Mouse (Mus musculus) CH12.LX (cell line): Measurements from ENCODE around the gene Smyd4. TPM values are rescaled to one million over a fixed set of nuclear protein-coding genes. Genes with fewer than 3 reads are reported as not detected.

ENCODE experiments used
- DNase-seq: peaks from one replicate; pipeline ENCODE4 v3.0.0-alpha.2; 2013; ENCODE audit errors: extremely low read depth
- H3K27ac ChIP-seq: 2 replicates; pipeline ENCODE4 v1.5.1; 2012; ENCODE audit warnings: low read depth, mild to moderate bottlenecking, control low read depth, moderate library complexity; ENCODE audit not compliant: insufficient read depth
- H3K27me3 ChIP-seq: replicated peaks from 2 replicates; pipeline ENCODE3; 2012; ENCODE audit warnings: inconsistent platforms
- H3K36me3 ChIP-seq, 2 experiments: replicated peaks in 1 of 2; 2 replicates each; pipeline versions ENCODE3 to v1.6.1; 2012; ENCODE audit warnings: inconsistent platforms in 1 of 2, low read length in 1 of 2, mild to moderate bottlenecking in 1 of 2, mixed read lengths in 1 of 2, moderate library complexity in 1 of 2; ENCODE audit not compliant: control insufficient read depth in 1 of 2, insufficient read depth in 1 of 2
- H3K4me1 ChIP-seq, 2 experiments: 2 replicates each; pipeline ENCODE4 v1.6.1; 2012; ENCODE audit warnings: inconsistent platforms in 1 of 2, moderate library complexity in 1 of 2; ENCODE audit not compliant: insufficient read depth in 2 of 2, control insufficient read depth in 1 of 2
- H3K4me2 ChIP-seq: 2 replicates; pipeline ENCODE4 v1.6.1; 2012; ENCODE audit warnings: low read depth, mild to moderate bottlenecking, control low read depth; ENCODE audit not compliant: poor library complexity, insufficient read depth, severe bottlenecking
- H3K4me3 ChIP-seq, 3 experiments: fragments of 150-350 bp in 1 of 3; sonication (generic) in 1 of 3; replicated peaks in 1 of 3; 2 replicates each; pipeline versions ENCODE3 to v1.5.1; 2011 to 2012; ENCODE audit warnings: low read depth in 2 of 3, low read length in 2 of 3, mild to moderate bottlenecking in 2 of 3, moderate library complexity in 2 of 3, control low read depth in 1 of 3, improper control_type of control experiment in 1 of 3, inconsistent platforms in 1 of 3, mixed read lengths in 1 of 3; ENCODE audit not compliant: poor library complexity in 1 of 3
- H3K79me2 ChIP-seq: replicated peaks from 2 replicates; pipeline ENCODE4 v1.6.1; 2012; ENCODE audit warnings: mild to moderate bottlenecking, moderate library complexity; ENCODE audit not compliant: control insufficient read depth, poor library complexity, insufficient read depth, severe bottlenecking; ENCODE audit errors: extremely low read depth
- H3K9ac ChIP-seq: 2 replicates; pipeline ENCODE4 v1.6.1; 2012; ENCODE audit warnings: low read depth, mild to moderate bottlenecking, control low read depth, moderate library complexity; ENCODE audit not compliant: insufficient read depth
- H3K9me3 ChIP-seq: replicated peaks from 2 replicates; pipeline ENCODE3; 2012; ENCODE audit warnings: low read length, inconsistent platforms, mixed read lengths
- BHLHE40 ChIP-seq: IDR thresholded peaks from 2 replicates; pipeline ENCODE4 v1.6.1; 2011; ENCODE audit warnings: mild to moderate bottlenecking, low read depth, low read length, improper control_type of control experiment
- CHD2 ChIP-seq: IDR thresholded peaks from 2 replicates; pipeline ENCODE4 v1.6.1; 2011; ENCODE audit warnings: low read length, improper control_type of control experiment
- E2F4 ChIP-seq: IDR thresholded peaks from 2 replicates; pipeline ENCODE4 v1.6.1; 2011; ENCODE audit warnings: low read depth, low read length, improper control_type of control experiment; ENCODE audit not compliant: insufficient replicate concordance
- EP300 ChIP-seq: IDR thresholded peaks from 2 replicates; pipeline ENCODE4 v1.6.1; 2011; ENCODE audit warnings: low read length, improper control_type of control experiment
- JUN ChIP-seq: IDR thresholded peaks from 2 replicates; pipeline ENCODE4 v1.6.1; 2011; ENCODE audit warnings: low read depth, mild to moderate bottlenecking, low read length, improper control_type of control experiment, moderate library complexity; ENCODE audit not compliant: insufficient read depth
- KAT2A ChIP-seq: IDR thresholded peaks from 2 replicates; pipeline ENCODE4 v1.6.1; 2012; ENCODE audit warnings: low read length, improper control_type of control experiment, inconsistent platforms; ENCODE audit not compliant: insufficient replicate concordance
- MAFK ChIP-seq: IDR thresholded peaks from 2 replicates; pipeline ENCODE4 v1.6.1; 2011; ENCODE audit warnings: low read length, improper control_type of control experiment; ENCODE audit not compliant: insufficient replicate concordance
- MXI1 ChIP-seq: IDR thresholded peaks from 2 replicates; pipeline ENCODE4 v1.6.1; 2011; ENCODE audit warnings: mild to moderate bottlenecking, low read depth, low read length, improper control_type of control experiment
- NRF1 ChIP-seq: IDR thresholded peaks from 2 replicates; pipeline ENCODE4 v1.6.1; 2014; ENCODE audit warnings: low read depth, mild to moderate bottlenecking, inconsistent platforms, low read length, improper control_type of control experiment, moderate library complexity
- PAX5 ChIP-seq: IDR thresholded peaks from 2 replicates; pipeline ENCODE4 v1.6.1; 2012; ENCODE audit warnings: low read length, inconsistent platforms, mixed read lengths
- POLR2A ChIP-seq: IDR thresholded peaks from 2 replicates; pipeline ENCODE4 v1.6.1; 2011; ENCODE audit warnings: low read depth, mild to moderate bottlenecking, improper control_type of control experiment, low read length
- RCOR1 ChIP-seq: conservative IDR thresholded peaks from 2 replicates; pipeline ENCODE4 v1.6.1; 2012; ENCODE audit warnings: low read depth, mild to moderate bottlenecking, inconsistent platforms, low read length, improper control_type of control experiment
- SIN3A ChIP-seq: IDR thresholded peaks from 2 replicates; pipeline ENCODE4 v1.6.1; 2012; ENCODE audit warnings: low read length, improper control_type of control experiment, inconsistent platforms
- SMC3 ChIP-seq: IDR thresholded peaks from 2 replicates; pipeline ENCODE4 v1.6.1; 2011; ENCODE audit warnings: low read depth, low read length, improper control_type of control experiment
- TCF12 ChIP-seq: IDR thresholded peaks from 2 replicates; pipeline ENCODE4 v1.6.1; 2014; ENCODE audit warnings: low read depth, mild to moderate bottlenecking, inconsistent platforms, low read length, improper control_type of control experiment
- UBTF ChIP-seq: IDR thresholded peaks from 2 replicates; pipeline ENCODE4 v1.6.1; 2012; ENCODE audit warnings: low read depth, mild to moderate bottlenecking, inconsistent platforms, low read length, improper control_type of control experiment, moderate library complexity
- ZKSCAN1 ChIP-seq: IDR thresholded peaks from 2 replicates; pipeline ENCODE4 v1.6.1; 2012; ENCODE audit warnings: low read depth, inconsistent platforms, low read length, improper control_type of control experiment, borderline replicate concordance
- ZMIZ1 ChIP-seq: IDR thresholded peaks from 2 replicates; pipeline ENCODE4 v1.6.1; 2012; ENCODE audit warnings: low read depth, mild to moderate bottlenecking, inconsistent platforms, low read length, improper control_type of control experiment
- dilution Hi-C: fragments of 300-500 bp; cut with MboI; formaldehyde crosslinking; loops from 2 replicates; pipeline ENCODE4 v1.14.3; 2020; ENCODE audit warnings: low sequenced_read_pairs; ENCODE audit not compliant: extremely low pct_unique_long_range_greater_than_20kb, extremely low pct_ligation_motif_present
- in situ Hi-C: fragments of 300-500 bp; cut with MboI; formaldehyde crosslinking; loops from 3 replicates; pipeline ENCODE4 v1.14.3; 2019; ENCODE audit warnings: low sequenced_read_pairs, low pct_ligation_motif_present, low pct_unique_long_range_greater_than_20kb, mixed read lengths
- polyA plus RNA-seq: library from polyadenylated mRNA; unstranded; fragments of >175 nt; gene quantifications from 2 replicates; pipeline ENCODE4 v1.2.1, GENCODE M21; 2012; ENCODE audit warnings: low read depth; ENCODE audit not compliant: insufficient read length
- total RNA-seq, 2 experiments: library from RNA; depleted of rRNA; stranded (reverse); fragments of 300-350 nt in 1 of 2; fragments of >200 nt in 1 of 2; gene quantifications; 2 replicates each; pipeline ENCODE4 v1.2.3; 2012 to 2014

Smyd4 gene
- total and polyA plus RNA-seq, 3 experiments = 11.8 to 15.4 (median 13.9) TPM

DNA sequence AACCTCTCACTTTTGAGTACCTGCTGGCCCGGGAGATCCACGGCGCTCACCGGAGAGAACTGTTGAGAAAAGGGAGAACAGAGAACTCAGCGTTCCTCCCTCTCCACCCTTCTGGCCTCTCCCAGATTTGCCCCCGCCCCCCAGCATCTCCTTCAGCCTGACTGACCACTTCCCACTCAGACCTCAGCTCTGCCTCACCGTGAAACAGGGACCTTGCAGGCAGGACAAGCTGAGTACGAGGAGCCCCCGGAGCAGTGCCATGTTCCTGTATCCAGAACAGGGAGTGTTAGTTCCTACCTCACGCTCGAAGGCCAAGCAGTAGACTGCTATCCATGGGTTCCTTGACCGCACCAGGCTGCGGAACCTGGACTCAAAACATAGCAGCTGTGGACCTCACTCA lies 90.0 kb downstream of the Smyd4 start:
- in situ Hi-C loops (no loop called here), dilution Hi-C loops (no loop called here)
- Histone ChIP-seq H3K4me1 (peaks cover 8 to 17% of the 10 kb centered on the region in 2 experiments; a peak in 3 of 4 replicates), H3K27ac (no peak overlapping the region), H3K9me3 (peaks cover 9% of the 10 kb centered on the region), H3K9ac (no peak overlapping the region)
- TF ChIP-seq NRF1 (no peak), TCF12 (no peak), MAFK (no peak)
- TF ChIP-seq, all 38 proteins: peak for 0
- H3K4me2 ChIP-seq = no peak overlapping the region
- H3K4me3 ChIP-seq = no peak overlapping the region
- DNase-seq = no peak
- H3K36me3 ChIP-seq = peaks cover 14 to 26% of the 10 kb centered on the region in 2 experiments
- H3K27me3 ChIP-seq = no peaks in the 10 kb centered on the region
- H3K79me2 ChIP-seq = no peaks in the 10 kb centered on the region

DNA sequence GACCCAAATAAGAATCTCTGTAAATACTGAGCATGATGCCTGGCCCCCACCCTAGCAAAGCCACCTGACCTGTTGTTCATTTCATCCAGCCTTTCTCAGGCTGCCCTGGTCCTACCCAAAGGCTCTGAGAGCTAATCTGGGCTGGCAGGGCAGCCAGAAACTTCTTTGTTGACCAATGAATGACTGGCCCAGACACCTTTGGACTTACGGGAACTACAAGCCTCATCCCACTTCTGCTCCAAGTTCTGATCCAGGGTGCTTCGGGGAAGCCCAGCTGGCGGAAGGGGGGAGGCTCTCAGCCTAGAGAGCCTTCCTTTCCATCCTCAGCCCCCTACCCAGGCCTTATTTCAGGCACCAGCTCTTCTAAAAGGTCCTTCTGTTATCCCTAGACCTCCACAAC lies 90.6 kb downstream of the Smyd4 start:
- no peak overlapping the region for H3K27ac ChIP-seq
- H3K9ac ChIP-seq = no peak overlapping the region
- TF ChIP-seq EP300 (no peak), ZKSCAN1 (no peak), RCOR1 (no peak), KAT2A (no peak), SIN3A (no peak), E2F4 (no peak), SMC3 (no peak), ZMIZ1 (no peak), UBTF (no peak), POLR2A (no peak), MXI1 (no peak), CHD2 (no peak), MAFK (no peak), JUN (no peak), PAX5 (no peak), BHLHE40 (no peak), NRF1 (no peak)
- peaks cover 18 to 32% of the 10 kb centered on the region in 2 experiments for H3K36me3 ChIP-seq
- in situ Hi-C loops = no loop called here
- no peak overlapping the region for H3K4me2 ChIP-seq
- no peak overlapping the region for H3K4me3 ChIP-seq
- no peaks in the 10 kb centered on the region for H3K79me2 ChIP-seq
- no peak for DNase-seq
- dilution Hi-C loops = no loop called here
- H3K27me3 ChIP-seq = no peaks in the 10 kb centered on the region
- peaks cover 9% of the 10 kb centered on the region for H3K9me3 ChIP-seq
- peaks cover 8 to 17% of the 10 kb centered on the region in 2 experiments; a peak in 3 of 4 replicates for H3K4me1 ChIP-seq
